Mouse (Mus musculus): ENCODE measurements at regions not wholly inside any gene's neighbourhood (a gene's known extent, or its start where the extent isn't known, plus 50 kb on each side); places are given as distances from the start of the nearest gene placed in this dataset.

- H3K27me3 ChIP-seq (ENCODE audit: control insufficient read depth, insufficient read depth, low read length), result no peaks in the 10 kb centered on the region
- TF ChIP-seq EP300 (IDR thresholded peaks at IDR 0.05; ENCODE audit: low read depth), result no peak
- no peak for TF ChIP-seq CTCF (IDR thresholded peaks at IDR 0.05; ENCODE audit: low read depth)
- H3K9me3 ChIP-seq (replicated peaks; ENCODE audit: control insufficient read depth, low read length), result no peaks in the 10 kb centered on the region
- no peak overlapping the region for H3K9ac ChIP-seq (replicated peaks; ENCODE audit: low read depth, low read length)
- H3K36me3 ChIP-seq (replicated peaks; ENCODE audit: control insufficient read depth, insufficient read depth, low read length), result no peaks in the 10 kb centered on the region
- ATAC-seq (ENCODE audit: insufficient read depth, low read depth) (no peak), DNase-seq (ENCODE audit: low spot score) (no peak)
- WGBS, result 88% methylated on average over 2 of the region's 2 CpGs
- H3K27ac ChIP-seq (ENCODE audit: low read depth), result no peak overlapping the region
- no peaks in the 10 kb centered on the region for H3K4me1 ChIP-seq (ENCODE audit: control insufficient read depth, insufficient read depth)
- no peak overlapping the region for H3K4me2 ChIP-seq (ENCODE audit: low read depth, low read length)
- no peak overlapping the region for H3K4me3 ChIP-seq (ENCODE audit: low read depth, low read length)
These were observed 138.0 kb upstream of the Ank start for GRCm38 (mm10) chr15:27328441-27328840.

- Histone ChIP-seq H3K36me3 (replicated peaks; ENCODE audit: control insufficient read depth, insufficient read depth, low read length) (no peaks in the 10 kb centered on the region), H3K27me3 (ENCODE audit: control insufficient read depth, insufficient read depth, low read length) (no peaks in the 10 kb centered on the region), H3K9ac (replicated peaks; ENCODE audit: low read depth, low read length) (no peak overlapping the region), H3K9me3 (replicated peaks; ENCODE audit: control insufficient read depth, low read length) (no peaks in the 10 kb centered on the region), H3K4me3 (ENCODE audit: low read depth, low read length) (no peak overlapping the region), H3K4me1 (ENCODE audit: control insufficient read depth, insufficient read depth) (no peaks in the 10 kb centered on the region), H3K27ac (ENCODE audit: low read depth) (no peak overlapping the region), H3K4me2 (ENCODE audit: low read depth, low read length) (no peak overlapping the region)
- TF ChIP-seq CTCF (IDR thresholded peaks at IDR 0.05; ENCODE audit: low read depth) (no peak), EP300 (IDR thresholded peaks at IDR 0.05; ENCODE audit: low read depth) (no peak)
- ATAC-seq (ENCODE audit: insufficient read depth, low read depth) (no peak), DNase-seq (ENCODE audit: low spot score) (no peak)
- WGBS, result 58% methylated on average over 4 of the region's 4 CpGs
These were observed 126.4 kb upstream of the Ank start for GRCm38 (mm10) chr15:27340070-27340469.

- 60% methylated on average over 5 of the region's 5 CpGs for WGBS
- Histone ChIP-seq H3K27ac (ENCODE audit: low read depth) (no peak overlapping the region), H3K4me2 (ENCODE audit: low read depth, low read length) (no peak overlapping the region), H3K9ac (replicated peaks; ENCODE audit: low read depth, low read length) (no peak overlapping the region), H3K36me3 (replicated peaks; ENCODE audit: control insufficient read depth, insufficient read depth, low read length) (no peaks in the 10 kb centered on the region), H3K27me3 (ENCODE audit: control insufficient read depth, insufficient read depth, low read length) (no peaks in the 10 kb centered on the region), H3K9me3 (replicated peaks; ENCODE audit: control insufficient read depth, low read length) (no peaks in the 10 kb centered on the region), H3K4me3 (ENCODE audit: low read depth, low read length) (no peak overlapping the region), H3K4me1 (ENCODE audit: control insufficient read depth, insufficient read depth) (no peaks in the 10 kb centered on the region)
- no peak for ATAC-seq (ENCODE audit: insufficient read depth, low read depth)
- TF ChIP-seq CTCF (IDR thresholded peaks at IDR 0.05; ENCODE audit: low read depth) (no peak), EP300 (IDR thresholded peaks at IDR 0.05; ENCODE audit: low read depth) (no peak)
- no peak for DNase-seq (ENCODE audit: low spot score)
These were observed 124.9 kb upstream of the Ank start for GRCm38 (mm10) chr15:27341518-27341976.

GRCm38 (mm10) chr15:27358441-27358840, 108.0 kb upstream of the Ank start:
- ATAC-seq (ENCODE audit: insufficient read depth, low read depth) (no peak), DNase-seq (ENCODE audit: low spot score) (no peak)
- Histone ChIP-seq H3K36me3 (replicated peaks; ENCODE audit: control insufficient read depth, insufficient read depth, low read length) (no peaks in the 10 kb centered on the region), H3K9ac (replicated peaks; ENCODE audit: low read depth, low read length) (no peak overlapping the region), H3K4me2 (ENCODE audit: low read depth, low read length) (no peak overlapping the region), H3K27me3 (ENCODE audit: control insufficient read depth, insufficient read depth, low read length) (no peaks in the 10 kb centered on the region), H3K4me1 (ENCODE audit: control insufficient read depth, insufficient read depth) (no peaks in the 10 kb centered on the region), H3K27ac (ENCODE audit: low read depth) (no peak overlapping the region), H3K4me3 (ENCODE audit: low read depth, low read length) (no peak overlapping the region), H3K9me3 (replicated peaks; ENCODE audit: control insufficient read depth, low read length) (no peaks in the 10 kb centered on the region)
- no peak for TF ChIP-seq EP300 (IDR thresholded peaks at IDR 0.05; ENCODE audit: low read depth)
- no peak for TF ChIP-seq CTCF (IDR thresholded peaks at IDR 0.05; ENCODE audit: low read depth)
- 60% methylated on average over 6 of the region's 6 CpGs for WGBS

GRCm38 (mm10) chr15:27359271-27359670, 107.2 kb upstream of the Ank start:
- 42% methylated on average over 1 of the region's 1 CpGs for WGBS
- no peak for DNase-seq (ENCODE audit: low spot score)
- no peak overlapping the region for H3K4me3 ChIP-seq (ENCODE audit: low read depth, low read length)

GRCm38 (mm10) chr15:27374517-27374916, 92.0 kb upstream of the Ank start:
- DNase-seq (ENCODE audit: low spot score) (no peak), ATAC-seq (ENCODE audit: insufficient read depth, low read depth) (no peak)
- H3K27ac ChIP-seq (ENCODE audit: low read depth), result no peak overlapping the region
- H3K4me3 ChIP-seq (ENCODE audit: low read depth, low read length), result no peak overlapping the region
- no peaks in the 10 kb centered on the region for H3K9me3 ChIP-seq (replicated peaks; ENCODE audit: control insufficient read depth, low read length)
- no peak overlapping the region for H3K9ac ChIP-seq (replicated peaks; ENCODE audit: low read depth, low read length)
- H3K36me3 ChIP-seq (replicated peaks; ENCODE audit: control insufficient read depth, insufficient read depth, low read length), result no peaks in the 10 kb centered on the region
- no peak overlapping the region for H3K4me2 ChIP-seq (ENCODE audit: low read depth, low read length)
- no peaks in the 10 kb centered on the region for H3K27me3 ChIP-seq (ENCODE audit: control insufficient read depth, insufficient read depth, low read length)
- no peak; the same call in 1 of the 2 replicates for TF ChIP-seq CTCF (IDR thresholded peaks at IDR 0.05; ENCODE audit: low read depth)
- TF ChIP-seq EP300 (IDR thresholded peaks at IDR 0.05; ENCODE audit: low read depth), result no peak
- no peaks in the 10 kb centered on the region for H3K4me1 ChIP-seq (ENCODE audit: control insufficient read depth, insufficient read depth)
- 60% methylated on average over 1 of the region's 1 CpGs for WGBS

More at GRCm38 (mm10) chr15:27359271-27359670, 107.2 kb upstream of the Ank start:
- Histone ChIP-seq H3K9ac (replicated peaks; ENCODE audit: low read depth, low read length) (no peak overlapping the region), H3K27ac (ENCODE audit: low read depth) (no peak overlapping the region), H3K4me2 (ENCODE audit: low read depth, low read length) (no peak overlapping the region), H3K9me3 (replicated peaks; ENCODE audit: control insufficient read depth, low read length) (no peaks in the 10 kb centered on the region), H3K36me3 (replicated peaks; ENCODE audit: control insufficient read depth, insufficient read depth, low read length) (no peaks in the 10 kb centered on the region), H3K4me1 (ENCODE audit: control insufficient read depth, insufficient read depth) (no peaks in the 10 kb centered on the region), H3K27me3 (ENCODE audit: control insufficient read depth, insufficient read depth, low read length) (no peaks in the 10 kb centered on the region)
- no peak for ATAC-seq (ENCODE audit: insufficient read depth, low read depth)
- TF ChIP-seq CTCF (IDR thresholded peaks at IDR 0.05; ENCODE audit: low read depth) (no peak), EP300 (IDR thresholded peaks at IDR 0.05; ENCODE audit: low read depth) (no peak)

Measured in heart, postnatal 0 days (tissue).